Mouse (Mus musculus) layer of hippocampus, adult 18-20 months (tissue): ENCODE measurements at regions not wholly inside any gene's neighbourhood (a gene's known extent, or its start where the extent isn't known, plus 50 kb on each side); places are given as distances from the start of the nearest gene placed in this dataset.

Experiments used
- DNase-seq, 2 experiments: peaks; one replicate each; pipeline ENCODE4 v3.0.0; 2022; ENCODE audit warnings: low spot score in 2 of 2

- DNase-seq, result no peak
Observed at GRCm38 (mm10) chr2:50649656-50650055, 353.1 kb upstream of the Mmadhc start.

- DNase-seq, result no peak
Observed at GRCm38 (mm10) chr2:50643219-50643618, 346.6 kb upstream of the Mmadhc start.

GRCm38 (mm10) chr2:50642198-50642597, 345.6 kb upstream of the Mmadhc start:
- DNase-seq, result no peak

GRCm38 (mm10) chr2:50635896-50636295, 339.3 kb upstream of the Mmadhc start:
- no peak for DNase-seq

GRCm38 (mm10) chr2:50631786-50632185, 335.2 kb upstream of the Mmadhc start:
- DNase-seq, result no peak

GRCm38 (mm10) chr2:50627501-50627900, 330.9 kb upstream of the Mmadhc start:
- DNase-seq, result no peak

- no peak for DNase-seq
Observed at GRCm38 (mm10) chr2:50625233-50625749, 328.7 kb upstream of the Mmadhc start.

- peak in 1 of 2 experiments; percentile 21 for DNase-seq
Observed at GRCm38 (mm10) chr2:50609086-50609485, 312.5 kb upstream of the Mmadhc start.

GRCm38 (mm10) chr2:50589195-50589594, 292.6 kb upstream of the Mmadhc start:
- DNase-seq, result no peak

- DNase-seq, result no peak
Observed at GRCm38 (mm10) chr2:50588652-50589051, 292.1 kb upstream of the Mmadhc start.

GRCm38 (mm10) chr2:50586321-50587050, 289.9 kb upstream of the Mmadhc start:
- no peak for DNase-seq

- no peak for DNase-seq
Observed at GRCm38 (mm10) chr2:50579620-50580019, 283.0 kb upstream of the Mmadhc start.

- DNase-seq, result no peak
Observed at GRCm38 (mm10) chr2:50578278-50579043, 281.9 kb upstream of the Mmadhc start.

- peak; percentile 11 to 74 for DNase-seq
Observed at GRCm38 (mm10) chr2:50577736-50578135, 281.1 kb upstream of the Mmadhc start.

GRCm38 (mm10) chr2:50573455-50573854, 276.9 kb upstream of the Mmadhc start:
- DNase-seq, result no peak

- DNase-seq, result no peak
Observed at GRCm38 (mm10) chr2:50571021-50571420, 274.4 kb upstream of the Mmadhc start.

GRCm38 (mm10) chr2:50569502-50570285, 273.1 kb upstream of the Mmadhc start:
- no peak for DNase-seq

- DNase-seq, result no peak
Observed at GRCm38 (mm10) chr2:50568777-50569501, 272.3 kb upstream of the Mmadhc start.

GRCm38 (mm10) chr2:50567542-50567941, 270.9 kb upstream of the Mmadhc start:
- DNase-seq, result no peak

GRCm38 (mm10) chr2:50554031-50554430, 257.4 kb upstream of the Mmadhc start:
- DNase-seq, result no peak

- DNase-seq, result no peak
Observed at GRCm38 (mm10) chr2:50552437-50552836, 255.8 kb upstream of the Mmadhc start.
